Mouse (Mus musculus): ENCODE results near the gene Trappc6b.

DNA sequence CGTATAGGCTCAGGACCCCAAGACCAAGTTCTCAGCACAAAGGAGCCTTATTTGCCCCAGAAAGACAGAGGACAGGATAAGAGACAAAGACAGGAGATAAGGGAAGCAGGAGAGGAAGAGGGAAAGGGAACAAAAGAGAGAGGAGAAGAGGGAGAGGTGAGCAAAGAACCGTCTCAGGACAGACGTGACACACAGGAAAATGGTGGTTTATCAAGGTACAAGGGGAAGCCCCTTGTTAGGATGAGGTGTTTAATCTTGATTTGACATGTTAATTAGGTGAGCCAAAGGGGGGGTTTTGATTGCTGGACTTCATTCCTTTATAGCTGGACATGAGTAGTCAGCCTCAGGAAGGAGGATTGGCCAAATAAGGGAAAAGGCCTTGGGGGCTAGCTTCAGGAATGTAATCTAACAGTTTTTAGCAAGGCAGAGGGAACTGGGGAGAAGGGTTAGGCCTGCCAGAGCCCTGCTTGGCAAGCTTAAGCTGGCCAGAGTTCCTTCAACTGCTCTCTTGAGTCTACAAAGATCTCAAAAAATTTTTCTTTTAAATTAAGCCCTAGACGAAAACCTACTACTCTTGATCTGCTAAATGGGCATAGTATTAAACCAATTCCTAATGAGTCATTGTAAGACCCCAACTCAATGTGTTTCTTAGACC is 5.9 kb downstream of the Trappc6b start:
- no peak for TF ChIP-seq CTCF (conservative IDR thresholded peaks at IDR 0.05 in 1 of 2, IDR thresholded peaks at IDR 0.05 in 1 of 2; ENCODE audit: low read depth in 2 of 2, low read length in 2 of 2)
- no peak for TF ChIP-seq USF1 (IDR thresholded peaks at IDR 0.05; ENCODE audit: low read depth, low read length)
- no peak for TF ChIP-seq EP300 (IDR thresholded peaks at IDR 0.05; ENCODE audit: low read length)
- TF ChIP-seq ELF1 (IDR thresholded peaks at IDR 0.05; ENCODE audit: low read depth, low read length), result no peak
- no peak for TF ChIP-seq RAD21 (IDR thresholded peaks at IDR 0.05; ENCODE audit: low read depth, low read length)
- no peak for TF ChIP-seq BHLHE40 (IDR thresholded peaks at IDR 0.05; ENCODE audit: low read depth, low read length)
- TF ChIP-seq POLR2A (IDR thresholded peaks at IDR 0.05; ENCODE audit: low read depth, low read length), result no peak
- TF ChIP-seq MYC (IDR thresholded peaks at IDR 0.05; ENCODE audit: low read depth, low read length), result no peak
